1 mouse cellular context compared by ENCODE assay signal in the genomic region with DNA sequence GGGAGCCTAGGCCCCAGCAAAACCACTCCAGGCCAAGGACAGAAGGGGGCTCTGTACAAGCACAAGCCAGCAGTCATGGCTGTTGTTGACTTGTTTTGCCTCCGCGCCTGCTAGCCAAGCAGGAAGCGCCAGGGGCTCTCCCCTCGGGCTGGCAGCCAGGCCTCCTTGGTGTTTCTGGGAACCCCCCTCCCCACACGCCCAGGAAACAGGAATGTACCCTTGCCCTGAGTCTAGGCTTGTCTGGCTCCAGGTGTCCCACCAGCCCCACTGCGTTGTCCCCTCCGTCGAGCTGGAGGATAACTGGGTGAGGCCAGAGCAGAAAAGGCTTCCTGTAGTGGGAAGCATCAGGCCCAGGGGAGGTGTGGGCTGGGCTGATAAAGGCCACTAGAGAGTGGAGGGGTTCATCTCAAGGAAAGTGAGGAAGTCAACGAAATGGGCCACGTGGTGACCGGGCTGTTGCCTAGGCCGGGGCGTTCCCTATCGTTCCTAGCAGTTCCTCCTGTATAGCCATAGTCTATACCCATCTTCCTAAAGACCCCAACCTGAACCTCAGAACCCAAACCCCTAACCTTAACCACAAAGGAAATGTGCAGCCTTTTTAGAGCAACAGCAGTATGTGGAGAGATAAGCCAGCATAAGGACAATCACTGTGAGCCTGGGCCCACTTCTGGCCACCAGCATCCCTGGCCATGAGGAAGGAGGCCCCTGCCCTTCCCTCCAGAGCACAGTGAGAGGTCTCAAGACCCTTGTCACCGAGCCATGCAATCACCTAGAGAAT.
TF ChIP-seq lines count a peak whose summit lies in the region.

No protein-coding gene starts in this region.

TF ChIP-seq in MEL, 35 proteins besides CTCF, POLR2A, EP300 and RAD21:
- TF ChIP-seq ZNF384 (IDR thresholded peaks at IDR 0.05; ENCODE audit: low read depth, low read length) (no peak), SIN3A (IDR thresholded peaks at IDR 0.05; ENCODE audit: low read length) (peak; percentile 93), ZKSCAN1 (IDR thresholded peaks at IDR 0.05; ENCODE audit: low read depth, low read length) (no peak), KAT2A (conservative IDR thresholded peaks at IDR 0.05; ENCODE audit: low read depth, low read length) (no peak), TBP (IDR thresholded peaks at IDR 0.05; ENCODE audit: low read depth, low read length) (peak; percentile 84), HCFC1 (IDR thresholded peaks at IDR 0.05; ENCODE audit: low read depth, low read length) (peak; percentile 59), POLR2AphosphoS5 (IDR thresholded peaks at IDR 0.05; ENCODE audit: borderline replicate concordance, low read depth, low read length) (0 out of 2 replicates have a peak, but pooled peaks have one; percentile 46), MAFK (IDR thresholded peaks at IDR 0.05; ENCODE audit: borderline replicate concordance, low read depth, low read length) (no peak; the same call in 1 of the 2 replicates), E2F4 (IDR thresholded peaks at IDR 0.05; ENCODE audit: borderline replicate concordance, low read depth, low read length) (no peak), GABPA (IDR thresholded peaks at IDR 0.05; ENCODE audit: low read depth, low read length) (no peak), CHD1 (IDR thresholded peaks at IDR 0.05; ENCODE audit: low read depth, low read length) (no peak), CHD2 (IDR thresholded peaks at IDR 0.05; ENCODE audit: low read length) (peak; percentile 9; the same call in 1 of the 2 replicates), ZC3H11A (IDR thresholded peaks at IDR 0.05; ENCODE audit: low read depth, low read length) (no peak), MAX (IDR thresholded peaks at IDR 0.05; ENCODE audit: low read length) (peak; percentile 100), ETS1 (IDR thresholded peaks at IDR 0.05; ENCODE audit: low read depth, low read length) (peak; percentile 77), SMC3 (IDR thresholded peaks at IDR 0.05; ENCODE audit: low read depth, low read length) (no peak), MYB (IDR thresholded peaks at IDR 0.05; ENCODE audit: low read depth, low read length) (peak; percentile 19), UBTF (IDR thresholded peaks at IDR 0.05; ENCODE audit: borderline replicate concordance, insufficient read depth, low read depth, low read length) (no peak), RCOR1 (IDR thresholded peaks at IDR 0.05; ENCODE audit: low read depth, low read length) (peak; percentile 83), TAL1 (IDR thresholded peaks at IDR 0.05; ENCODE audit: low read length) (peak; percentile 98), MAZ (IDR thresholded peaks at IDR 0.05; ENCODE audit: low read depth, low read length) (peak; percentile 94), USF1 (IDR thresholded peaks at IDR 0.05; ENCODE audit: low read depth, low read length) (peak; percentile 96), TCF12 (IDR thresholded peaks at IDR 0.05; ENCODE audit: low read depth, low read length) (peak; percentile 96), BHLHE40 (IDR thresholded peaks at IDR 0.05; ENCODE audit: borderline replicate concordance, low read depth, low read length) (peak; percentile 74), NRF1 (IDR thresholded peaks at IDR 0.05; ENCODE audit: insufficient read depth, low read depth, low read length, poor library complexity, severe bottlenecking) (no peak), MEF2A (IDR thresholded peaks at IDR 0.05; ENCODE audit: extremely low read depth, insufficient replicate concordance, low read depth, low read length, poor library complexity, severe bottlenecking) (no peak), POLR2AphosphoS2 (IDR thresholded peaks at IDR 0.05; ENCODE audit: low read length) (peak; percentile 78), GATA1 (IDR thresholded peaks at IDR 0.05; ENCODE audit: low read depth, low read length) (peak; percentile 91), ELF1 (IDR thresholded peaks at IDR 0.05; ENCODE audit: low read depth, low read length) (peak; percentile 60; the same call in 1 of the 2 replicates), ZMIZ1 (IDR thresholded peaks at IDR 0.05; ENCODE audit: low read depth, low read length) (peak; percentile 61; the same call in 1 of the 2 replicates), USF2 (IDR thresholded peaks at IDR 0.05; ENCODE audit: borderline replicate concordance in 1 of 2, insufficient read depth in 1 of 2, low read depth in 1 of 2, low read length in 2 of 2) (peak in 1 of 2 experiments; percentile 78; a peak in 3 of 4 replicates), MXI1 (IDR thresholded peaks at IDR 0.05; ENCODE audit: low read depth, low read length) (peak; percentile 97), JUND (IDR thresholded peaks at IDR 0.05; ENCODE audit: low read depth, low read length) (0 out of 2 replicates have a peak, but pooled peaks have one; percentile 53), MYC (IDR thresholded peaks at IDR 0.05; ENCODE audit: low read depth, low read length) (peak; percentile 100), NELFE (IDR thresholded peaks at IDR 0.05; ENCODE audit: low read depth, low read length) (peak; percentile 64; the same call in 1 of the 2 replicates)
